Mouse (Mus musculus): ENCODE data around the gene Htra2.

Gene Htra2

GRCm38 (mm10) chr6:83070311-83071219 is 15.5 kb upstream of the Htra2 start:
- no peak for DNase-seq (ENCODE audit: low read depth, low spot score)

- DNase-seq (ENCODE audit: low read depth, low spot score) = no peak
These were observed 15.0 kb upstream of the Htra2 start, which contains the start of gene Tlx2 for GRCm38 (mm10) chr6:83070247-83070310. TSS of gene Tlx2 (minus strand) at chr6:83070293.

- no peak for DNase-seq (ENCODE audit: low read depth, low spot score)
These were observed 14.6 kb upstream of the Htra2 start for GRCm38 (mm10) chr6:83069488-83070246.

- DNase-seq (ENCODE audit: low read depth, low spot score) = no peak
These were observed 13.8 kb upstream of the Htra2 start for GRCm38 (mm10) chr6:83068706-83069487.

- DNase-seq (ENCODE audit: low read depth, low spot score) = no peak
These were observed 13.1 kb upstream of the Htra2 start for GRCm38 (mm10) chr6:83068221-83068620.

GRCm38 (mm10) chr6:83066441-83066840 is 11.4 kb upstream of the Htra2 start:
- no peak for DNase-seq (ENCODE audit: low read depth, low spot score)

GRCm38 (mm10) chr6:83065995-83066394 is 10.9 kb upstream of the Htra2 start:
- no peak for DNase-seq (ENCODE audit: low read depth, low spot score)

GRCm38 (mm10) chr6:83058725-83059124 is 3.7 kb upstream of the Htra2 start:
- no peak for DNase-seq (ENCODE audit: low read depth, low spot score)

GRCm38 (mm10) chr6:83057790-83058189 is 2.7 kb upstream of the Htra2 start, which contains the start of gene Dqx1:
TSS of gene Dqx1 (plus strand) at chr6:83057844.
- DNase-seq (ENCODE audit: low read depth, low spot score) = no peak

- peak; percentile 93 for DNase-seq (ENCODE audit: low read depth, low spot score)
These were observed 810 bp downstream of the Htra2 start, which contains the start of gene Aup1 for GRCm38 (mm10) chr6:83054074-83054851. TSS of gene Aup1 (plus strand) at chr6:83054521.

GRCm38 (mm10) chr6:83053136-83053960 is 1.7 kb downstream of the Htra2 start:
- DNase-seq (ENCODE audit: low read depth, low spot score) = peak; percentile 58

- no peak for DNase-seq (ENCODE audit: low read depth, low spot score)
These were observed 5.7 kb downstream of the Htra2 start for GRCm38 (mm10) chr6:83049367-83049766.

GRCm38 (mm10) chr6:83044742-83045141 is 10.3 kb downstream of the Htra2 start:
- peak; percentile 44 for DNase-seq (ENCODE audit: low read depth, low spot score)

GRCm38 (mm10) chr6:83043993-83044392 is 11.1 kb downstream of the Htra2 start:
- no peak for DNase-seq (ENCODE audit: low read depth, low spot score)

GRCm38 (mm10) chr6:83043561-83043960 is 11.5 kb downstream of the Htra2 start:
- DNase-seq (ENCODE audit: low read depth, low spot score) = no peak

- no peak for DNase-seq (ENCODE audit: low read depth, low spot score)
These were observed 14.5 kb downstream of the Htra2 start for GRCm38 (mm10) chr6:83040601-83041000.

GRCm38 (mm10) chr6:83038496-83039012 is 16.5 kb downstream of the Htra2 start:
- DNase-seq (ENCODE audit: low read depth, low spot score) = peak; percentile 85

- DNase-seq (ENCODE audit: low read depth, low spot score) = no peak
These were observed 17.9 kb downstream of the Htra2 start for GRCm38 (mm10) chr6:83037188-83037587.

GRCm38 (mm10) chr6:83034463-83035055 is 20.5 kb downstream of the Htra2 start:
- no peak for DNase-seq (ENCODE audit: low read depth, low spot score)
